Mouse (Mus musculus) spleen, embryonic (tissue): ENCODE results near the gene Pex10.

ENCODE experiments used
- CTCF ChIA-PET: fragments of 350-600 bp; sonication (Branson Sonifier 250); formaldehyde crosslinking; loops from one replicate; lab custom pipeline; 2022; lab: Charles Lee

The Pex10 gene

DNA sequence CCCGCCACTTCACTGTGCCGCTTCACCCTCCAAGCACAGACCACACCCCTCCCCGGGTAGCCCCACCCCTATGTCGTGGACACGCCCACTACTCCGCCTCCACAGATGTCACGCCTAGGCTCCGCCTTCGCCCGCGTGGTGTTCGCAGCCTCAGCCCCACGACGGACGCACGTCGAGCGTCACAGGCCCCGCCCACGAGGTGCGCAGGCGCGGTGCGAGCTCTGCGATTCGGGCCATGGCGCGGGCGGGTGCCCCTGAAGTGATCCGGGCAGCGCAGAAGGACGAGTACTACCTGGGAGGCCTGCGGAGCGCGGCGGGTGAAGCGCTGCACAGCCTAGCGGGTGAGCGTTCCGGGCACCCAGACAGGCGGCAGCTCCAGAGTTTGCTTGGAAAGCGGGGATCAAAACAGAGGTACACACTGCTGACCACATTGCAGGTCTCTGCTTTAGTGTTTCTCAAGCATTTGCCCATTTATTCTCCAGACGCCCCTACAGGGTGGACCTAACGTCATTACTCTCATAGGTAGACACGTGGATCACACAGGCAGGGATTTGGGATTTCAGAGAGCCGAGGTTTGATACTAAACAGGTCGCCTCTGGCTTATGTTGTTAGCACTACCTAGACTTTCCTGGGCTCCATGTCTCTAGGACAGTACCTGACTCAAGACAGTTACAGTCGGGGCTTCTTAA, at the start of gene Pex10:
Gene Pex10 (plus strand): TSS at position 183 of the 689 bp plus-strand sequence.
- CTCF ChIA-PET, result interaction anchor here (0.5 to 1.2 kb wide), 3 partner anchors 154 to 272 kb away, joined by 3 to 4 read pairs (median 3); no protein-coding TSS in a partner anchor

DNA sequence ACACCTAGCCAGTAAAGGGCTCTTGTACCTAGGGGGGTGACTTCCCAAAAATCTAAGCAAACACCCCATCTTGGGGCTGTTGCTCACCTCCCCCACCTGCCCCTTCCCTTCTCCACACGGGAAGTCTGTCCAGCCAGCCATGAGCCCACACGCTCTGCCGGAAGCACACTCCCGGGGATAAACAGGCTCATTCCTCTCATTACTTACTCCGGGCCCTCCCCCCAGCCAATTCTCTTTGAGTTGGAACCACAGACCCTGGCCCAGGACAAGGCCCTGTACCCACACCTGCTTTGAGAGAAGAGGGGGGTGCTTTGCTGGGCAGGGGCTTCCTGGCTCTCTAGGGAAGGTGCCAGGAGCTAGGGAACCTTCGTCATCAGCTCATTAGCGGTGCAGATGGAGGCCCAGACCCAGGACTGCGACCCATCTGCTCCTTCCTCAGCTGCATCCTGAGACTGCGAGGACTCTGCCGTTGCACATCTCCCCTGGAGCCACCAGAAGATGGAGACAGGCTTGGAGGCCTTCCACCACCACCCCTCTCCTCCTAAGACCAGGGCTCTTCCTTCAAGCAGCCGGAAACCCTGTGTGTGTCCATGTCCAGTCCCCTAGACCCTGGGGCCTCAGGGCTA, 49.5 kb upstream of the Pex10 start:
- CTCF ChIA-PET, result no interaction called here

DNA sequence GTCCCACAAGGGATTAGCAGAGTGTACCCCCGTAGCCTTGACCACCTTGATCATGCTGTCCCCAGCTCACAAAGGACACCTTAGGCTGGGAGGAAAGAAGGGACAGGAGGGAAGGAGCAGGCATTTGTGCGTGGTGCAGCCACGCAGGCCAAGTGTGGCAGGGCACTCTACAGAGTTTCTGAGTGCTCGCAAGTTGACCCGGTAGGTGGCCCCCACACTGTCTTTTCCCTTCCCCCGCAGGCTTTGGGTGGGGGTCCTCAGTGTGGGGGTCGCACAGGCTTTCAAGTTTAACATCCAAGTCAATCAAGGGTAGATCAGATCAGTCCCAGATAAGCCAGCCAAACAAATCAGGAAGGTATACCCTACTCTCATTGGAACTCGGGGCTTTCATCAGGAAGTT, 48.8 kb upstream of the Pex10 start:
- CTCF ChIA-PET, result no interaction called here

DNA sequence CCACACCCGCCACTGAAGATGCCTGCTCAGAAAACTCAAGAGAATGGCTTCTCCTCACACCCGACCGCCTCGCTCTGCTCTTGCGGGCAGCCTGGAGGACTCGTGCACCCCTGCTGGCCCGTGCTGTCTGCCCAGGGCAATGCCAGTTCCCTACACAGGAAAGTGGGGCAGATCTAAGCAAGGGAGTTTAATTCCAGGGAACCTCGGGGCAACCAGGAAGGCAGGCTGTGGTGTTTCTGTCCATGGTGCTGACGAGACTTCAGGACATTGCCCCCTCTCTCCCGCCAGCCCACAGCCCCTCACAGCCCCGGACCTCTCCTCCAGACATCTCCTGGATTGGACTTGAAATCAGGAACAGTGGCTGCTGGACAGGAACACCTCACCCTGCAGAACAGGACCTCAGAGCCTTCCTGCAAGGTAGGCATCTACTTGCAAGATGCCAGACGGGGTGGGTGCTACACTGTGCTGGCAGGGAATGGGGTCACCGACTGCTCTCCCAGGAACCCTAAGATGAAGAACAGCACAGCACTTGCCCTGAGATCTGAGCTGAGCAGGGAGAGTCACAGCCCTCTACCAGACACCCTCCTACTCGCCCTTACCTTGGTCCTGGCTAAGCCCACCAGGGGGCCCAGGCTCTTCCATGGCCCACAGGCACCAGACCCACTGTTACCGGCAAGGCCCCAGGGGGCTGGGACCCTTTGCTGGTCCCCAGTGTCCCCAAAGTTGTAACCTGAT, 48.0 kb upstream of the Pex10 start:
- CTCF ChIA-PET, result interaction anchor here (0.6 kb wide), 1 partner anchor 464 kb away, joined by 3 read pairs; no protein-coding TSS in a partner anchor

DNA sequence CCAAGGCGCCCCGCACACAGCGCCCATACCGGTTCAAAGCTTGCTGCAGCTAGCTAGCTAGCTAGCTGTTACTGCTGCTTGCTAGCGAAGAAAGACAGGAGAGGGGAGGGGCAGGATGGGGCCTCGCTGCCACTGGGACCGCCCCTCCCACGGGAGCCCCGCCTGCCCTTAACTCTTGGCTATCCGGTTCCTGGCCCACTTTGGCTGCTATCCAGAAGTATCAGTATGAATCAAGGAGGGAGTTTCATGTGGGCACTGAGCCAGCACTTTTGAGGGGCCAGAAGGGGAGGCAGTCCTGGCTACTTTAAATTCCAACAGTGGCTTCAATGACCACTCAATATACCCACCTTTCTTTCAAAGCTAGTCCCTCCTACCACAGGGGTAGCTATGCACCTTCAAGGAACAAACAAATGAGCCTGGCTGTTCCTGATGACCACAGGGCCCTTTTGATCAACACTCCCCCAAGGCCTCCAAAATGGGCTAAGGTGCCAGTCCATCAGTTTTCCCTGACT, 47.4 kb upstream of the Pex10 start:
- CTCF ChIA-PET, result interaction anchor here (0.6 kb wide), 1 partner anchor 463 kb away, joined by 3 read pairs; no protein-coding TSS in a partner anchor

DNA sequence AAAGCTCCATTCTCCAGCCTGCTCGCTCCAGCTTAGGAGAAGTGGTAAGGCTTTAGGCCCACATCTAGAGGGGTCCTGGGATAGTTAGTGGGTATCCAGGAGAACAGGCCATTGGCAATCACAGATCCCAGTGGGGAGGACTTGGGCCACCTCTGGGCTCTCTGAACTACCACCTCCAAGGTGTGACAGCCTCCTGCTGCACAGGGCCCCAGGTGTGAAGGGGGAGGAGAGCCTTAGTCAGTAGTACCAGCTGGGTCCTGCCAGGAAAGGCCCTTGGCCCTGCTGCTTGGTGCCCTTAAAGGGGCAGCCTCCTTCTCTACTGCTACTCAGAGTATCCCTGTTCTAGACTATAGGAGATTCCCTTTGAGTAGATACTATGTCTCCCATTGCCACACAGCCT, 46.7 kb upstream of the Pex10 start:
- CTCF ChIA-PET, result no interaction called here

DNA sequence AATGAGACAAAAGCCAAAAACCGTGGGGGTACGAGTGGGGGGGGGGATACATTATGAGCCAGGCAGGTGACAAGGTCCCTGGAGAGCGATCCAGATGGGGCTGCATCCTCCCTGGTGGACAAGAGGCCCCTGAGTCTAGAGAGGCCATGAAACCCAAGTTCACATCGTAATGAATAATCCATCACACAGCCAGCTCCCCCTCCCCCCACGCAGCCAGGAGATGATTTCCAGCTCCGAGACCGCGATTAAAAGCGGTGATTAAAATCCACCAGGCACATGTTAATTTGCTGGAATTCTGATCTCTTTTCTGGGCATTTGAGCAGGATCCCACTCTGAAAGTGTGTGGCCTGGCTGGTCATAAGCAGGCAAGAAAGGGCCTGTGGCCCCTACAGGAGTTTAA, 46.0 kb upstream of the Pex10 start:
- CTCF ChIA-PET, result no interaction called here

DNA sequence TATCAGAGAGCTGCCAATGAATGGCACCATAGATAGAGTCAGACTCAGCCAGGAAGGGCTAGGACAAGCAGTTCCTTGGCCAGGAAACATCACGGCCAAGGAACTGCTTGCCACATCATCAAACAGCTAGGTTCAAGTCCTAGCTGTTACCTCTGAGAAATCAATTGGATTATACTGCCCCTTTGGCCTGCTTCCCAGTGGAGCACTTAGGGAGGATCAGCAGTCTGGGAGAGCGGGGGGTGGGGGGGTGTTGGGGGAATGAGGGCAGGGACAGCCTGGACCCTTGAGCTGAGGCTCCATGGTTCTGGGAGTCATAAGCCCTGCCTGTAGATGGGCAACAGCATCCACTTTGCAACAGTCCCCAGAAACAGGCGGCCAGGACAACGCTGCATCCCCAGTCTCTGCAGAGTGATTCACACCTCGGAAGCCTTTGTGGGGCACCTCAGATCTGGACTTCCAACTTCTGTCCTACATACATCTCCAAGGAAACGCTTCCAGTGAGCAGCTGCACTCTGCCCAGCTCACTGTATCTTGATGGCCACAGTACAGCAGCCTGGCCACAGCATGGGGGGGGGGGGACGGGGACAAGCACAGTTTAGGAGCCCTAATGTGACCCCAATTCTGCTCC, 44.5 kb upstream of the Pex10 start:
- CTCF ChIA-PET, result no interaction called here

DNA sequence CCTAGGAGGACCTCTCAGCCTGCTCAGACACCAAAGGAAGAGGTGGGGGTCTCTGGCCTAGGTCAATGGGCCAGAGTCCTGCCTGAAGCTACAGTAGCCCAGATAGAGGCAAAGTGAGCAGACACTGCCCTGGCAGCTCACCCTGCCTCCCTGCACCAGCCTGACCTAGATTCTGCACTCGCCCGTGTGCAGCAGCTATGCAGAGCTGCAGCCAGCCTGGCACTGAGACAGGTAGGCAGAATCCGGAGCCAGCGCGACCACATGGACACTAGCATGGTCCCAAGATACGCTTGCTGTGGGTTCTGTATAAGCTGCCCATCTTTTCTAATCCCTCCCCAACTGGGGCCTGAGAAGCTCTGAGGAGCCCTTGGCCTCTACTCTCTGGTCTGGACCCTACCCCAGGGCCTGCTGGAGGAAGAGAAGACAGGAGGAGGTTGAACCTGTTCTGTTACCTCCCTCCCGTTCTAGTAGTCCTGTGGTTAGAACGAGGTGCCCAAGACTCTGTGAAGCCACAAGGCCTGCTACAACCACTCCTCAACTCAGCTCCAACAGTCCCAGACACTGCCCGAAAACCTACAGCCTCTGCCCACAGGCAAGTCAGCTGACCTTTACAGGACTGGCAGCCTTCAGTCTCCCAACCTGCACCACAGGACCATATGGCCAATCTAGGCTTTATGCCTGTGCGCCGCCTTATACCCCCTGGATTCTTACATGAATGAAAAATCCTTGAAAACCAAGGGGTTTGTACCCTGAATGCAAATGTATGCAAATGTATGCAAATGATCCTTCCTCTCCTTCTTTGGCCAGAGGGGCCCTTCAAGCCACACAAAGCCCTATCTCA, 42.4 kb upstream of the Pex10 start:
- CTCF ChIA-PET, result no interaction called here

DNA sequence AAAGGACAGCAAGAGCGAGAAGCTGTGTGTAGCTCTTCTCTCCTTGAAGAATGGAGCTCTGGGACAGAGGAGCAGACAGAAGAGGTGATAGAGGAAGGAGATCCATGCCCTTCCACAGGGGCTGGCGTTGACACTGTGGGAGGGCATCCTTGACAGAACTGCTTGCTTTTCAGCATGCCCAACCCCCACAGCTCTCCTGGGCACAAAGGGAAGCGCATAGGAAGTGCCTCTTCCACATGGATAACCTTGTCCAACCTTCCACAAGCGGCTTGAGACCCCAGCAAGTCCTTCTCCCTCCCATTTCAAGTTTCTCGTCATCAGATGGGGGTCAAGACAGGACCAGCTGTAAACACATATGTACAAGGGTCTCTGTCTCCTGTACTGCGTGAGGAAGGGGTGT, 33.7 kb upstream of the Pex10 start:
- CTCF ChIA-PET, result no interaction called here

DNA sequence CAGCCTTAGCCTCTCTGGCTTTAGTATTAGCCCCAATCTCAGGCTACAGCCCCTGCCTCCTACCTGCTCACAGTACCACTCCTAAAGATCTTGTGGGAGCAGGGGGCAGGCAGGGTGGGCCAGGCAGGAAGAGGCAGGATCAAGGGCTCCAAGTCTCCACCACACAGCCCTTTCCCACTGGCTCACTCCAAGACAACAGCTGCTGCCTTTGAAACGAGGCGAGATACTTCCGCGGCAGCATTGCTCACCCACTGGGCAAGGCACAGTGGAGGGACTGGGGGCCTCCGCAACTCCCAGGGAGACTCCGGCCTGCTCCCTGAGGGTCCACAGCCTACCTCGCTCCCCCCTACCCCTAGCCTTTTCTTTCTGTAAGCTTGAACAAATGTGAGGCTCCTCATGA, 32.6 kb upstream of the Pex10 start:
- CTCF ChIA-PET, result interaction anchor here (0.6 kb wide), 1 partner anchor 48 kb away, joined by 4 read pairs; no protein-coding TSS in a partner anchor

DNA sequence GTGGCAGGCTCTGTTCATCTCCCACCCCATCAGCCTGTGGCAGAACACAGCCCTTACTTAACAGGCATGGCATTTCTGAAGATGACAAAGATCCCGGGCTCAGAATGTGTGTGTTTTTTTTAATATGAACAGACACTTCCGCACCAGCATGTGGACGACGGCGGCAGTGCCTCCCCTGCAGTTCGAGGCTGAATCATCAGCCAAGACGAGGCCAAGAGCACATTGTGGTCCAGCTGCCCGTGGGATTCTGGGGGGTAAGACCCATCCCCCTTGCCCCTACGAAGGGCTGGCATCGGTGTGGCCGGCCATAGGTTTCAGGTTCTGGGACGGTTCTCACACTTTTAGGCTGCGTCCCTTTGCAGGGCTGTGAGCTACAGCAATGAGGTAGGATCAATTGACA, 32.0 kb upstream of the Pex10 start:
- CTCF ChIA-PET, result interaction anchor here (0.6 kb wide), 1 partner anchor 48 kb away, joined by 4 read pairs; no protein-coding TSS in a partner anchor

DNA sequence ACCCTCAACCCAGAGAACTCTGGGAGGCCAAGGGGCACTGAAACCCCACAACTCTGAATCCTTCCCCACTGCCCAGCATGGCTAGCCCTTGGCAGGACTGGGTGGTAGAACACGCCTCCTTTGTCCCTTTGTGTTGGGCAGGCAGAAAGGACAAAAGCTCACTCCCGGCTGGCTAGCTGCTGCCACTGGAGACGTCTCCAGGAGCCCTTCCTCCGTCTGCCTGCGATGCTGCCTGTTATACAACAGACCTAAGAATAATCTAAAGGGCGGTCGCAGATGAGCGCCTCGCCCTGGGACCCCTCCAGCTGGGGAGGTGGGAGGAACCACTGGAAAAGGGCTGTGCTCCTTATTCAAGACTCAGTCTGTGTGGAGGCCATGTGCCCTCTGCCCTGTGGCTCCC, 26.6 kb upstream of the Pex10 start:
- CTCF ChIA-PET, result no interaction called here

DNA sequence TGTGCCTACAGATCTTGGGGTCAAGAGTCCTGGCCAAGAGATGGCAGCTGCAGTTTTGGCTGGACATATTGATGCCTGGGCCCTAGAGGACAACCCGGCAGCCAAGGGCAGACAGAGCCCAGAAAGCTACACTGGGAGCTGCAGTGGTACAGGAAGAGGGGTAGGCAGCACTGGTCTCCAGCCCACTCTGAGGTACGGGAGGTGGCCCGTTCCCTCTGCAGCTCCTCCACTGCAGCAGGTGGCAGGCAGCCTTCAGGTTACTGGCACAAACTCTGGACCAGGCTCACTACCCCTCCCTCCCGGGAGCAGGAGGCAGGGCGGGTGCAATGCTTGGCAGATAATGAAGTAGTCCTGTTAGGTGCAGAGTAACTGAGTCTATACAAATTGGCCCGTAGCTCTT, 26.1 kb upstream of the Pex10 start:
- CTCF ChIA-PET, result no interaction called here

DNA sequence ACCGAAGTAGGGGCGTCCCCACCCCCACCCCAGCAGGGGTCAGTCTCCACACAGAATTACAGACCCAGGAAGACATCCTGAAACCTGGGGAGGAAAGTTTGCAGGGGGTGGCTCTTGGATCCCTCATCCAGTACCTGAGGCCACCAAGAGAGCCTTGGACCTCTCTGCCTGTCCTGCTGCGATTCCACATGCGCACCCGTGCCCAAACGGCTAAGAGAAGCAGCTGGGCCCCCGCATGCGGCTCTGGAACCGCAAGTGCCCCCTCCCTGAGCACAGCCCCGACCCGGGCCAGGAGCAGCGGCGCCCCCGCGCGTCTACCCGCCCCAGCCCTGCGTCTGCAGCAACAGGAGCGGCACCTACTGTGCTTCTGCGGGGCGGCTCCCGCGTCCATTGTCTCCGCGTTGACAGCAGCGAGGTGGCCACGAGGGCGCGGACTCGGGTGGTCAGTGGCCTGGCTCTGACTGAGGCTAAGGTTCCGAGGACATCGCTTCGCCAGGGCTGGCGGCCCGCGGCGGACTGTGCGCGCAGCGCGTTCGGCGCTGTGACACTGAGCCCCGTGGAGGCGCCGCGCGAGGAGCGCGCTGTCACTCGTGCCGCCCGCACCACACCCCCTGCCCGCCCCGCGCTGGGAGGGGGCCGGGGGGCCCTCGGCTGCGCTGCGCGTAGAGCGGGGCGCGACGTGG, 24.1 kb upstream of the Pex10 start:
- CTCF ChIA-PET, result no interaction called here

DNA sequence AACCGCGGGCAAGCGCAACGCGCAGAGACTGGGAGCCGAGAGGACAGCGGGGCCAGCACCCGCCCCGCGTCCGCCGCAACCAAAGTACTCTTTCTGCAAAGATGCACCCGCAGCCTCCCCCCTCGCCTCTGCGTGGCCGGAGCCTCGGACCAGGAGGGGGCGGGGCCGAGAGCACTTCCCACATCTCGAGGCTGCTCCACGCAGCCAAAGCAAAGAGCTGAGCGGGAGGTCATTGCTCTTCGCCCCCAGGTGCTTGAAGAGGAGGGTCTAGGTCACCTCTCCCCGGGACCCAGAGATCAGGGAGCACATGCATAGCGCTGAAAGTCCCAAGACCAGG, 23.6 kb upstream of the Pex10 start:
- CTCF ChIA-PET, result no interaction called here

DNA sequence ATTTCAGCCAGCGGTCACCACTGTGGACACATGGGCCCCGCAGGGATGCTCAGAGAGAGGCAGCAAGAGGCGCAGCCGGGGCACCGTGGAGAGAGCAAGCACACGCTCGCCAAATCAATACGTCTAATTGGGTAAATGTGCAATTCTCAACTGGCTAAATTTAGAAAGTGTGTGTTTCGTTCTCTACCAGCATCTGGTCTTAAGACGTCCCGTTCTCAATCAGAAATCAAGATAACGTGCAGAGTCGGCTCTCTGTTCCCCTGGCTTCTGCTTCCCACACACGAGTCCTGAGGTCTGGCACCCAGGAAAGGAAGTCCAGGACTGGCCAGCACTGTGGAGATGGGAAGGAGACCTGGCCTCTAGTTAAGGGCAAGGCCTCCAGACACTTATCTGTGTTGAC, 20.2 kb upstream of the Pex10 start:
- CTCF ChIA-PET, result no interaction called here

DNA sequence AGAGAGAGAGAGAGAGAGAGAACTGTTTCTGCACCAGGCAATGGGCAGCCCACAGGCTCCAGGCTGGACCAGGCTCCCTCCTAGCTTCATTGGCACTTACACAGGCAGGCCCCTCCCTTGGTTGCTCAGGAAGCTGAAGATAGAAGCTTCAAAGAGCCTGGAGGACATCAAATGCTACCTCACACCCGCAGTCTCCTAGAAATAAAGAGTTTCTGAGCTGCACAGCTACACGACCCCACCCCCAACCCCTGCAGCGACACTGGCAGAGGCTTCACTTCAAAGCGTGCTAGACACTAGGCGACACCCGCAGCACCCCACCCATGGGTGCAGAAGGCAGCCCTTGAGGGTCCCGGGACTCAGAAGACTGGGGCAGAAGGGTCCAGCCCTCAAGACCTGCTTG, 16.7 kb upstream of the Pex10 start:
- CTCF ChIA-PET, result no interaction called here

DNA sequence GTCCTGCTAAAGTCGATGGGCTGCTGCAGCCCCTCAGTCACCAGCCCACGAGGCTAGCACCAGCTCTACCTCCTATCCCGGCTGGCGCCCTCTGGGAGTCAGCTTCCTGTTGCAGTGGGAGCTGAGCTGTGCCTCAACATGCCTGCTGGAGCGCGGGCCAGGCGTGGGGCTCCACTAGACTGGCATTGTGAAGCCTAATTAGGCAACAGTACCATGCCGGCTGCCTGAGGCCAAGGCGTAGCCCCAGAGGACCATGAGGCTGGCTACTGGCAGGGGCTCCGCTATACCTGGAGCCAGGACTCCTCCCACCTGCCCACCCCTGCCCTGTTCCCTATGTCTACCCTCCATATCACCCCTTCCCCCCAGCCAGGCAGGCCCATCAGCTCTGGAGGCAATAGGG, 10.1 kb upstream of the Pex10 start, which contains the start of gene Plch2:
Gene Plch2 (minus strand): TSS at position 61 of the 400 bp plus-strand sequence.
- CTCF ChIA-PET, result no interaction called here

DNA sequence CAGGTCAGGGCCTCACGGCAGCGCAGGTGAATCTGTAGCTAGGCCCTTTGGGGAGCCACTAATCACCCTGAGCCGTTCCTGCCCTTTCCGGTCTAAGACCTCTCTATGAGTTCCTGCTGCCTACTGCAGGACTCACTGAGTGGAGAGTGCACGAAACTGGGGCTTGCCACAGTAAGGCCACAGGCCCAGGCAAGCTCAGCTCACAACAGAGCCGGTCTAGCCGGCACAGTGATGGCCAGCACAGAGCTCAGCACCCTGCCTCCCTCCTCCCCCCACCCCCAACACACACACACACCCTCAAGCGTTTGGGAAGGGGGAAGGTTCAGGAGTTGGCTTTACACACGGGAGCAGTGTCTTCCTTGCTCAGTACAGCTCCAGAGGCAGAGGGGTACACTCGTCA, 8.5 kb upstream of the Pex10 start:
- CTCF ChIA-PET, result interaction anchor here (0.5 kb wide), 1 partner anchor 111 kb away, joined by 6 read pairs; no protein-coding TSS in a partner anchor
